Mouse (Mus musculus) cerebellum, postnatal 14 days (tissue): Measurements from ENCODE around the gene Fam160a2.

ENCODE experiments used
- DNase-seq, 2 experiments: peaks; one replicate each; pipeline ENCODE4 v3.0.0; 2021; ENCODE audit warnings: mixed read lengths in 2 of 2

The Fam160a2 gene

DNA sequence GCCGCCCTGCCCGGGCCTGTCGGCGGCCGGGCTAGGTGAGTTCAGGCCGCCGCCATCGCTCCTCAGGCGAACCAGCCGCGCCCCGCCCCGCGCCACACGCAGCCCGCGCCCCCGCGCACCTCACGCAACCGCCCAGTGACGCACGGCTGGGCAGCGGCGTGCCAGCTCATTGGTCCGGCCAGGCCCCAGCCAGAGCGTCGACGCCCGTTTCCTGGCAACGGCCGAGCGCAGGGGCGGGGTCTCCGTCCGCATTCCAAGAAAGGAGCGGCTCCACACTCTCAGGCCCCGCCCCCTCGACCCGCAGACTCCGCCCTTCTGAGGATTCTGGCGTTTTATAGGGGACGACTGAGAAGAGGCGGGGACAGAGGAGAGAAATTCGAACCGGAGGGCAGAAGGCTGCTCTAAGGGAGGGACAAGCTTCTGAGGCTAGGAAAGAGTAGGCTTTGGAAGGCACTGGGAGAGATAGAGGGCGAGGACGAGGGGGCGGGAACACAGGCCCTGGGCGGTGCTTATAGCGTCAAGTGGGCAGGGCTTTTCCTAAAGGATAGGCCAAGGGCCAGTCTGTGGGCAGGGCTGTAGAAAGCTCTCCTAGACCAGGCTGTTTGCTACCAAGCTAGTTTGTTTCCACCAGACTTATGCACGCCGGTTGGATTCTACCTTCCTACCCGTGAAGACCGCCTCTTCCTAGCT lies at the start of gene Fam160a2:
TSS of gene Fam160a2 (minus strand) at position 120 of the 690 bp plus-strand sequence.
- peak; percentile 100 for DNase-seq

DNA sequence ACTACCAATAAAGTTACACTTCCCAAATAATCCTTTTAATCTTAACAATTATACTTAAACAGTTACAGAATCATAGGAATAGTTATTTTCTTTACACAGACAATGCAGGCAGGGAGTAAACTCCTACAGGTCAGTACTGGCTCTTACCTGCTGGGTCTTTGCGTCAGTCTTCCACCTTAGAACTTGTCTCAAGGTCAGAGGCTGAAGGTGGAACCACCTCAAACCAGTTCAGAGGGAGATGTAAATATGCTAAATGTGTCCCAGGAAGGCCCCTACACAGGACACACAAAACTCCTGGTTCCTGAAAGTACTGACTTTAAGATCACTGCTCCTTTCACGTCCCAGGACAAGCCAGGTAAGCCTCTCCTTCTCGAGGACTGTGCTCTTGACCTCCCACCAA lies 45.2 kb upstream of the Fam160a2 start:
- DNase-seq: no peak

DNA sequence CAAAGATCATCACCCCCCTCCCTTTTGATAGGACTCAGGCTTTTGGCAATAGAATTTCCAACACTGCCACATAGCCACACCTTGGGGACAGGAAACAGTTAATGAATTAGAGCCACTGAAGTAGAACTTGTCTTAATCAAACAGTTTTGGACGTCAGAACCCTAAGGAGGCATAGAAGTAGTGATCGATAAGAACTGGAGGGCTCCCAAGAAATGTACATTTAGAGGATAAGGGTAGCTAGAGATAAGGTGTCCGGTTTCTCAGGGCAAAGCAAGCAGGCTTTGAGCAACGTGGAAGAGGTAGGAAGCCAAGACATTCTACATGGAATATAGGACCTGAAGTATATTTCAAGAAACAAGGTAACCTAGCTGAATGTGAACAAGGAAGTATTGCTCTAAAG lies 41.6 kb upstream of the Fam160a2 start:
- no peak for DNase-seq

DNA sequence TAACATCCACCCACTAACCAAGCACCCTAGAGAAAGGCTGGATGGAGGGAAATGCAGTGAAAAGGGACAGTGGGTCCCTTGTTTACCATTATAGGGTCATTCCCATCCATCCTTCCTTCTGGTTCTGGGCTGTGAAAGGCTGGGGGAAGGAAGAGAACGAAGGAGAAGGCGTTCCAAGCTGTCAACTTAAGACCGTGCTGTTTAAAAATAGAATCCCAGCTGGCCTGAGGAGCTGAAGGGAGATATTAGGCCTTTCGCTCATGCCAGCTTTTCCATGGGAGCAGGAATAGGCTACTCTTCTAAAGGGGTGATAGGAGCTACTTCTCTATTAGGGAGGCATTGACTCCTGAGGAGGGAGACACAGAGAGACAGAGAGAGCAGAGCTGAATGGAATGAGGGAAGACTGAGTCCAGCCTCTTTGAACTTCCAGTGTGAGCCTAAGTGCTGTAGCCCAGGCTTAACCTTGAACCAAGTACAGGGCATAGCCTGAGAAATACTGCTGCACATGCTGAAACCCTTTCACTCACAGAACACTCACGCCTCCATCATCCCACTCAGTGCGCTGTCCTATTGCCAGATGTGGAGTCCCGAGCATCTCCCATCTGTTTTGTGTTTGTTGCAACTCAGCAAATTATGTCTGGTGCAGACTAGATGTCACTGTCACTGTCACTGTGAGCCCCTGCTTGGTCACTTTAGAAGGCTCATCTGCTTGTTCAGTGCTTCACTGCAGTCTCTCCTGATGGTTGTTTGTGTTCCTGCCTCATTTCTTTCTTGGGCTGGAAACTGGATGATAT lies 38.3 kb upstream of the Fam160a2 start:
- DNase-seq: no peak

DNA sequence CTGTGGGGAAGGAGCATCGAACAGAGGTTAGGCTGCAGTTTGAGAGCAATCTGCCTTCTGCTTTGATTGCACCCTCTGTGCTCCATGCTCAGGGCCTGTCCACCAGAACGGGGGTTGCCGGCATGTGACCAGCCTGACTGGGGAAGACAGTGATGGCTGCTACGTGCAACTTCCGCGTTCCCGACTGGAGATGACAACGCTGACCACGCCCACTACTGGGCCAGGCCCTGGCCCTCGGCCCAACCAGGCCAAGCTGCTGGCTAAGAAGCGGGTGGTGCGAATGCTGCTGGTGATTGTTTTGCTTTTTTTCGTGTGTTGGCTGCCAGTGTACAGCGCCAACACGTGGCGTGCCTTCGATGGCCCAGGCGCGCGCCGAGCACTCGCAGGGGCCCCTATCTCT lies 34.9 kb upstream of the Fam160a2 start:
- DNase-seq: no peak

DNA sequence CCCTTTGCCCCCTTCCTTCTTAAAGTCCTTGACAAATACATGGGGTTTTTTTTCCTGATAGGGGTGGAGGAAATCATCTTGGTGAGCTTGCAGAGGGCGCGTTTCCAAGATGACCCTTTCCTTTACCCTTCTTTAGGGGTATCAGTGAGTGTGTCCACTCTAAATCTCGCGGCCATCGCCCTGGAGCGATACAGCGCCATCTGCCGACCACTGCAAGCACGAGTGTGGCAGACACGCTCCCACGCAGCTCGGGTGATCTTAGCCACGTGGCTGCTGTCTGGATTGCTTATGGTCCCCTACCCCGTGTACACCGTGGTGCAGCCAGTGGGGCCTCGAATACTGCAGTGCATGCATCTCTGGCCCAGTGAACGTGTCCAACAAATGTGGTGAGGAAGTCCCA lies 34.0 kb upstream of the Fam160a2 start:
- no peak for DNase-seq

DNA sequence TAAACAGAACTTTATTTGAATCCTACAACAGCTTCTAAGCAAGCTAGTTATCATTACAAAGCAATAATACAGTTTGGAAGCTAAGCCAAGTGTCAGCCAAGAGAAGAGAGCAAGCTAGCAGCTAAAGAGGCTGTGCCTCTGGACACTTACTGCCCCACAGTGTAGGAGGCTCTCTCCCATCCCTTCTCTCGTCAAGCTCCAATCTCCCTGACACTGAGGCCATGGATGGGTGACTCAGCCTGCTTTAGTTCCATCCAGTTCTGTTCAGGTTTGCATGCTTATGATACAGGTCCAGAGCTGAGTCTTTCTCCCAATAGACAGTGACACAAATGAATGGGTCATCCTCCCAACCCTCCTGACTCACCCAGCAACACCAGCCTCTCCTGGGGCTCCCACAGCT lies 32.2 kb upstream of the Fam160a2 start:
- no peak for DNase-seq

DNA sequence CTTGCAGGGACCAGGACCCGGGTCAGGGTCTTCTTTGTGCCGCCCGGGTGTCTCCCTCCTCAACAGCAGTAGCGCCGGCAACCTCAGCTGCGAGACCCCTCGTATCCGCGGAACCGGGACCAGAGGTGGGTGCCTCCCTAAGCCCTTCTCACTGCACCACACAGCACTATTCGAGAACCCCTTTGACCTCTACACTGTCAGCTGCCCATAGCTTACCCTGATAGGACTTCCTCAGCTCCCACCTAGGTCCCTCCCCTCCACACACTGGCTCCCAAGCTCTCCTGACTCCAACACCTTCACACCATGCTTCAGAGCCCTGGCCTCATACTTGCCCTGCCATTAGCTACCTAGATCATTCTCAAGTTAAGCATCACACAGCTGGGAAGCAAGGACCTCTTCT lies 26.2 kb upstream of the Fam160a2 start:
- DNase-seq: no peak

DNA sequence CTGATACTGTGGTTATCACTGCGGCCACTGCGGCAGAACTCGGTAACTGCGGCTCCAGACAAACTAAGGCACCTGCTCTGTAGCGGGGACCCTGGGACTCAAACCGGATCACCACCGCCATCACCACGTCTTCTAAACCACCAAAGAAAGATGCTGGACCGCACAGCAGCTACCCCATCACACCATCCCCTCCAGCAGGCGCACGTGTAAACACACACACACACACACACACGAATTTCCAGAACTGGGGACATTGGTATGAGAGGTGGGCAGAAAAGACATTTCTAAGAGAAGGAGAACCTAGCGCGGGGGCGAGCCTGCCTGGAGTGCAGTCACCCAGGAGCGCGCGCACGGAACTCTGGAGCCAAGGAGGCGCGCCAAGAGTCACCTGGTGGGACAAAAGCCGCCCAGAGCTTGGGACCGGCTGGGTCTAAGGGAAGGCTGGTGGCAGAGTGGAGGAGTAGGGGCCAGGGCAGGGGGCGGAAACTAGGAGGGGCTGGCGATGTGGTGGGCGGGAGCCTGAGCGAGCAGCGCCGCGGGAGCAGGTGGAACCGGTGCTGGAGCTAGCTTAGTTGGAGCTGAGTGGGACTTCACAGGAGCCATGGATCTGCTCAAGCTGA lies 25.7 kb upstream of the Fam160a2 start, which contains the start of gene Cckbr:
TSS of gene Cckbr (plus strand) at position 308 of the 620 bp plus-strand sequence.
- DNase-seq: peak; percentile 27 to 42

DNA sequence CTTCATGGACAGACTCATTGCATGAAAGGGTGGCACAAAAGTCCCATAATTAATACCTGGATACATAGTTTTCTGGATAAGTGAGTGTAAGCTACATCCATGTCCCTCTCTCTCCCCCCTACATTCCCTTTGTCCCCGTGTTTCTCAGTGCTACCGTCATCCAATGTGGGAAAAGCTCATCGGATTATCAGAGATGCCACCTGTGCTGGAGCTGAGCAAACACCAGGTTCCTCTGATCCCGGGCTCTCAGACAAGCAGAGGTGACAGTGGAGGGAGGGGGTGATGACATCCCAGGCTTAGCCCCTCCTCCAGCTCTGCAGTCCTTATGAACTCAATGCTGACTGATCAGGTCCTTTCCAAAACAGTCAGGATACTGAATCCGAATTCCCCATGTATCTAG lies 24.5 kb upstream of the Fam160a2 start:
- DNase-seq: no peak

DNA sequence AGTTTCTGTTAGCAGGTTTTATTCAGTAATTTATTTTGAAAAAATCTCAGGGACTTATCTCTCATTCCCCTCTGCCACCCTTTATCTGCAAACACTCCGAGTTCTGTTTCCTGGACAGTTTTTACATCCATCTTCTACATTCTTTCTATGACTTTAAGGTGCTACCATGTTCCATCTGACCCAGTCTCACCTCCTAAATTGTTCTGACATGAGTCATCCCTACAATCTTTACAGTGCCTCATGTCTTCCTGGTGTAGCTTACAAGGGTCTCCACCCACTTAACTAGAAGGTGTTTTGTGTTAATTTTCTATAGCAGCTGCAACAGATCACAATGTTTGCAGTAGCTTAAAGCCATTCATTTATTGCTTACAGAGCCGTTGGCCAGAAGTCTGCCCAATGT lies 21.0 kb upstream of the Fam160a2 start:
- no peak for DNase-seq

DNA sequence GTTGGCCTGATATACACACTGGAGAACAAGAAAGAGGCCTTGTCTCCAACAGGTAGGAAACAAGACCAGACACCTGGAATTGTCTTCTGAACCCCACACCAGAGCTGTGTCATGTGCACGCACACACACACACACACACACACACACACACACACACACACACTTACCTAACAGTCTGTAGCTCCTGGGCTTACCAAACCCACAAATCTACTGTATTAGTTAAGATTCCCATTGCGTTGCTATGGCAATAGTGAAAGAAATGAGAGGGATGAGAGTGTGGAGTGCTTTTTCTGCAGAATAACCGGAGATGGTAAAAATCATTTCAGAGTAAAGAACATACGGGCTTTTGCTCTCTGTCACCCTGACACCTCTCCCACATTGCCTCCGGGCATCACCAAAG lies 18.3 kb upstream of the Fam160a2 start:
- DNase-seq: no peak

DNA sequence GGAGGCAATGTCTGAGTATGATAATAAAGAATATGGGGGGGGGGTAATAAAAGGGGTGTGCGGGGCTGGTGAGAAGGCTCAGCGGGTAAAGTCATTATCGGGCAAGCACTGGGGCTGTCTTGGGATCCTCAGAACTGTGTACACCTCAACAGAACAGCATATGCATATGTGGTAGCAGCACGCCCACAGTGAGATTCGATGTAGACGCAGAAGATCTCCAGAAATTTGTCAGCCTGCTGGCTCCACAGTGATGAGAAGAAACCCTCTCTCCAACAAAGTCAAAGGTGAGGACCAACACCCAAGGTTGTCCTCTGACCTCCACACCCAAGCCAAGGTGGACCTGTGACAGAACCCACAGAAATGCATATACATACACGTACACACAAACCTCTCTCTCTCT lies 16.7 kb upstream of the Fam160a2 start:
- DNase-seq: no peak

DNA sequence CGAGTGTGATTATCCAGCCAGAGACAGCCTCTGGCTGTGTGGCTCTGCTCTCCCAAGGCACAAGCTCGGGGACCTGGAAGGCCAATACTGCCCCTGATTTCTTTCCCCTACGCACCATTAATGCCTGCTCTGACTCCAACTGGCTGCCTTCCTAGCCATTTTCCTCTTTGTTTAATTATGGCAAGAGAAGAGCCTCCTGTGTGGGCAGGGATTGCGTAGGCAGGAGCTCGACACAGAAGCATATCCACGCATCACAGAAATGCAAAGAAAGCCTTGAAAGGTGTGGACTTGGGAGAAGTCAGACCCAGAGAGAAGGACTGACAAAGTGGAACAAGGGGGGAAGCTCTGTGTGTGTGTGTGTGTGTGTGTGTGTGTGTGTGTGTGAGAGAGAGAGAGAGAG lies 14.5 kb upstream of the Fam160a2 start:
- DNase-seq: no peak

DNA sequence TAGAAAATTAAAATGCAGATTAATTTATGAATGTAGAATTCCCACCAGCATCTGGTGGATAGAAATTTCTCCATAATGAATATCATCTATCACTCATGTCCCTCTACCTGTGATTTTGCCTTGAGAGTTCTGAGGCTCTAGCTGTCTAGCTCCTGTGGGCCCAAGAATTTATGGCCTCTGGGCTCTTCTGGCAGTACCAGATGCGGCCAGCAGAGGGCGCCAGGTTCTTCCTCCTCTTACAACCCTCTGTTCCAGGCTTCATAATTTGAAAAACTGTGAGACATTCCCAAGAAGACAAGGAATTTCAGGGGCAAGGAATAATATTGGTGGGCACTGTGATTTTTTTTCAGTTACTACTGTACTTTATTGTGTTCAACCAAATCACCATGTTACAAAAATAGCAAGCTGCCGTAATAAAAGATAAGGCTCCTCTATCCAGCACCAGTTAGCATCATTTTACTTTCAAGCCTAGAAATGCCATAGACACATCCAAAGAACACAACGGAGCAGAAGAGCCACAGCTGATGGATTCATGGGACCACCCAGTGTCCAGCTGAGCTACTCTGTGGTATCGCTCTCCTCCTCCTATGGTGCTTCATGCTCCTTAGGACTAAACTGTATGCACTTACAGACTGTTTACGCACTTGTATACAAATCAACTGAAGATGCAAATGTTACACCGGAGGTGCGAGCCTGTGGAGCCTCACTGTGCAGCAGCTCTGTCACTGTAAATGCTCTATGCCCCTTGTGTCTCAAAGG lies 12.2 kb upstream of the Fam160a2 start:
- peak; percentile 90 to 94 for DNase-seq

DNA sequence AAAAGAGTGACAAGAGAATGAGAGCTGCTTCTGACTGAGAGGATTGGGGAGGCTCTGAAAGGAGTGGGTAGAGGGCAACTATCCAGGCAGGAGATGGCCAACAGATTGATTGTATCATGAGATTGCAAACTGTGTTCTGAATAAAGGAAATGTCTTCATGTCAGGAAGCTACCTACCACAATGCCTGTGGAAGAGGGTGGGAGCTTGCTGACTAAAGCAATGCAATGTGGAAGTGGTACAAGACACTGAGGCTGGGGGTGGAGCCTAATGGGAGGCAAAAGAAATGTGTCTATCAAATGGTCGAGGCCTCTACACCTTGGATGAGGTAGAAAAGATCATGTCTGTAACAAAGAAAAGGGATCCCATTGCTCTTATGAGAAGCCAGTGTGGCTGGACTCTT lies 6.5 kb upstream of the Fam160a2 start:
- no peak for DNase-seq

DNA sequence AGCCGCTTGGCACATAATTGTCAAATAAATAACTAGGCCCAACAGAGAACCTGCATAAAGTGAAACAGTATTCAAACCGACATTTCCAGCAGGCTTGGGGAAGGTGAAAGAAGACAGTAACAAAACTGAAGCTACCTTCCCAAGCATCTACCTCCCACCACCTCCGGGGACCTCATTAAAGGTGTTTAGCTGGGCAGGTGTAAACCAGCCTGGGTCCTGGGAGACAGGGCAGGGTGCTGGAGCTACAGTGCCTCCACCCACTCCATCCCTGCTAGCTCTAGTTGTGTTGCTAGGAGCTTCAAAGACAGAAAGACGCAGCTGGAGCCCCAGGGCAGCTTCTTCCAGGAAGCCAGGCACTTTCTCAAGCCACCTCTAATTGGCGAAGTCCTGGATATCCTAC lies 4.4 kb upstream of the Fam160a2 start, which contains the start of gene Cnga4:
TSS of gene Cnga4 (plus strand) at position 301 of the 400 bp plus-strand sequence.
- DNase-seq: no peak

DNA sequence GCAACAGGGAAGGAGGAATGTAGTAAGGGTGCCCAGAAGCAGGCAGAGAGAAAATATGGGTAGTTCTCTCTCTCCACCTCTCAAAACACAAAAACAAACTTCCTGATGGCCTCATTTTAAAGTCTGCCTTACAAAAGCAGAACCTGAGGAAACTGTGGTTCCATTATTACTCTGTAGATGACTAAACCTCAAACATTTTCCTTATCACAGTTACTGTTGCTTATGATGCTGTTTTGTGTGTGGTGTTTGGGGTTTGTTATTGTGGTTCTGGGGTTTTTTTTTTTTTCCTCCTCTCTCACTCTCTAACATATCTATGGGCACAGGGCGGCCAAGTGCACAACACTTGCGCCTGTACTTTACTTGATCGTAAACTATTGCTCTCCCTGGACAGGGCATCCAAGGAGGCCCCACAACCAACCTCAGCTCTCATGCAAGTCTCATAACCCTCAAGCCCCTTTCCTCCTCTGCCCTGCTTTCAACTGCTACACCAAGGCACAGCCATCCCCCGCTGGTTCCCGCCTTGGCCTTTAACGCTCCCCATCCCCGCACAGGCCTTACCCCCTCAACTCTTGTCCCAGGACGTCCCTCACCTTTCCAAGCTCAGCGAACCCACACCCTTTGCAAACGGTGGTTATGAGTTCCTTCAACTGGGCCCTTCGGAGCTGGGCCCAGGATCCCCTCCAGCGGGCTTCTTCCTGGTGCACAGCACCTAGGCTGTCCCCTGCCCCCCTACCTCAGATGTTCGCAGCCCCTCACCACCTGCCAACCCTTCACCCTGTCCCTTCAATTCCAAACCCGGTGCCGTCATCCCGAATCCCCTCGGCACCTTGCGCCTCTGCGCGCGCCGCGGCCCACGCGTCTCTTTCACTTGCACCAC lies 558 bp downstream of the Fam160a2 start:
- no peak for DNase-seq

DNA sequence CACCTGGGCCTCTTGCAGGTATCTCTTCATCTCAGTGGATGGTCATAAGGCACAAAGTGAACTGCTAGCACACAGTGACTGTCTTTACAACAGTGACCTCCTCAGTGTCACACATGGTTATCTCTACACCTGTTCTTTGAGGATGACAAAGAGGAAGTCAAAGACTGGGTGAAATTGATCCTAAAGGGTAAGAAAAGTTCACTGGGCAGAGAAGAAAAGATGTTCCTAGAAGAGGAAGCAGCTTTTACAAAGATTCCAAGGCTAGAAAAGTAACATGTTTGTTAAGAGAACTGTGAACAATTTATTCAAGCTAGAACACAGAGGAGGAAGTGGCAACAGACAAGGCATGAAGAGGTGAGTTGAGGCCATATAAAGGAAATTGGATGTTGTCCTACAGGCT lies 3.7 kb downstream of the Fam160a2 start:
- DNase-seq: no peak

DNA sequence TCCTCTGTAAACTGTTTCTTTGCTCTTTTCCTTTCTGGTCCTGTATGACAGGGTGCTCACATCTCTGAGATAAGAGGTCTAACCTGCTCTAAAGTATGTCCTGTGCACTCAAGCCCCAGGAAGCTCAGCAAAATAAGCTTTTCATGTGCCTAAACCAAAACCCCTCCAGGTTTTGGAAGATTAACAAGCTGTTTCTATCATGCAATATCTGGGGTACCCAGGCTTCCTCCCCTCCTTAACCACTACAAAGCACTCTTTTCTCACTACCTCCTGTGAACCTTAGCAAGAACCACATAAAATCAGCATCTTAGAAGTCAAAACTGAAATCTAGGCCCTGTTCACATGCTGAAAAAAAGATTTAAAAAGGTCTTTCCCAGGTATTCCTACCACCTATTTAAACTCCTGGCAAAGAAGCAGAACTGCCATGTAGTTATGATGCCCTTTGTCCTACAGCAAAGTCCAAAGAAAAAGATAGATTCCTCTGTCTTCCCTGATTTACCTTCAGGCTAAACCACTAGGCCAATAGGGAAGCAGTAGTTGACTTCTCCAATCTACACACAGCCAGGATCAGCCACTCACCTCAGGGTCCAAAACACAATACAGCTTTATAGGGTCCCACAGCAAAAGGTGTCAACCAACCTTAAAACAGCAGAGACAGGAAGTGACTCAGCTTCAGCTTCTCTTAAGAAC lies 4.6 kb downstream of the Fam160a2 start:
- no peak for DNase-seq

DNA sequence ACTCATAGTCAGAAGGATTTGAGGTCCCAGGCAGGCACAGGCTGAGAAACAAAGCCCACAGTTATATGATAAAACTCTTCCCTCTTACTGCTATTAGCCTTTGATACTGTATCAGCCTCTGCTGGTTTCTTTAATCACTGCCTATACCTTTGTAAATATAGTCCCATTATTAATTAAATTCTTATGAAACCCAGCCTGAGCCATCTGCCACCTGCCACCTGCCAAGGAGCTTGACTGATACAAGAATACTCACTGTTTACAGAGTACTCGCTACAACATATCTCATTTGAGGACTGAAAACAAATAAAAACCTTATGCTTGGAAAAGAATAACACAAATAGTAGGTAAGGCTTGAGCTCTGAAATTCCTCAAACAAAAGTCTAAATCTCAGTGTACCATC lies 5.2 kb downstream of the Fam160a2 start:
- peak; percentile 37 to 59 for DNase-seq
